Mouse (Mus musculus): ENCODE data around the gene Cntln. TPM values are rescaled to one million over a fixed set of nuclear protein-coding genes. Genes with fewer than 3 reads are reported as not detected.

Cntln gene
- total RNA-seq, 2 experiments from 2014 or later: 7.1 to 7.5 TPM

Other genes starting within 250 kb of the Cntln start
- gene Bnc2, start 209.0 kb upstream of the Cntln start, total RNA-seq (2021): 1 to 10 TPM; 1.6 to 2.3 TPM

Measured in left cerebral cortex, postnatal 25 days (tissue).